Mouse (Mus musculus) ES-E14 (cell line): ENCODE data around the gene Ugt1a10.

Source experiments
- CHD2 ChIP-seq: IDR thresholded peaks from 2 replicates; pipeline ENCODE4 v1.6.1; 2014; ENCODE audit warnings: mild to moderate bottlenecking, low read depth, low read length, inconsistent platforms
- MAFK ChIP-seq: IDR thresholded peaks from 2 replicates; pipeline ENCODE4 v1.6.1; 2014; ENCODE audit warnings: mild to moderate bottlenecking, low read depth, low read length, inconsistent platforms; ENCODE audit not compliant: insufficient read depth
- ZC3H11A ChIP-seq: IDR thresholded peaks from 2 replicates; pipeline ENCODE4 v1.6.1; 2012; ENCODE audit warnings: low read depth, mild to moderate bottlenecking, inconsistent platforms, low read length, borderline replicate concordance

GRCm38 (mm10) chr1:88246386-88246785, 191.2 kb downstream of the Ugt1a10 start:
- TF ChIP-seq ZC3H11A, result no peak
- TF ChIP-seq MAFK, result no peak
- TF ChIP-seq CHD2, result no peak
